Comparison of ENCODE assay signal across 8 mouse cellular contexts in the genomic region with DNA sequence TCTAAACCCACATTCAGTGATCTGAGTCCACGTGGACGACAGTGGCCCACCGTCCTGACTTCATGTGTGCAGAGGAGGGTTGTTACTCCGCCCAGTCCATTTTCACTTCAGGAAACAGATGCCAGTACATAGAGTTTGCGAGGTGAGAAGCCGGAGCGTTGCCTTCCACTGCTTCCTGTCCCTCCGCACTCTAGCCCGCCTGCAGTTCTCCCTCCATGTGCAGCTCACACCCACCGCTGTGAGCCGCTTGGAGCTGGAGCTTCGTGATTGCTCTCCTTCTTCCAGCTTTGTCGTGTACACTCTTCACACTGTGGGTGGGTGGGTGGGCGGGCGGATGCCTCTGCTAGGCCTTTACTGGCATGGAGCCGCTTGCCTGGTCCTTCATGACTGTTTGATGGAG. TPM values are rescaled to one million over a fixed set of nuclear protein-coding genes. Genes with fewer than 3 reads are reported as not detected.
DNase-seq lines count a peak whose midpoint lies in the region; ATAC-seq lines count a peak whose summit lies in the region.

No protein-coding gene starts in this region.

- no peak overlapping the region for H3K4me3 ChIP-seq in midbrain, embryonic 10.5 days
- no peak overlapping the region for H3K4me3 ChIP-seq in midbrain, embryonic 11.5 days (ENCODE audit: low read depth, low read length)
- H3K4me3 ChIP-seq in limb, embryonic 11.5 days (ENCODE audit: low read depth, low read length): no peak overlapping the region

- H3K9ac ChIP-seq in midbrain, embryonic 11.5 days (ENCODE audit: low read length): no peak overlapping the region
- no peak overlapping the region for H3K9ac ChIP-seq in limb, embryonic 11.5 days (ENCODE audit: low read length)

- H3K27me3 ChIP-seq in midbrain, embryonic 10.5 days (ENCODE audit: low read depth, poor library complexity, severe bottlenecking): no peaks in the 10 kb centered on the region
- no peaks in the 10 kb centered on the region for H3K27me3 ChIP-seq in midbrain, embryonic 11.5 days (ENCODE audit: control insufficient read depth, insufficient read depth, low read length)
- H3K27me3 ChIP-seq in limb, embryonic 11.5 days (ENCODE audit: control insufficient read depth, insufficient read depth, low read length): no peaks in the 10 kb centered on the region

- no peaks in the 10 kb centered on the region for H3K9me3 ChIP-seq in midbrain, embryonic 10.5 days (replicated peaks)
- H3K9me3 ChIP-seq in midbrain, embryonic 11.5 days (ENCODE audit: control insufficient read depth, low read length): no peaks in the 10 kb centered on the region
- H3K9me3 ChIP-seq in limb, embryonic 11.5 days (ENCODE audit: control insufficient read depth, low read length): no peaks in the 10 kb centered on the region

- peaks cover 40% of the 10 kb centered on the region for H3K4me1 ChIP-seq in midbrain, embryonic 10.5 days
- H3K4me1 ChIP-seq in midbrain, embryonic 11.5 days (ENCODE audit: control insufficient read depth, insufficient read depth, low read length): peaks cover 10% of the 10 kb centered on the region
- peaks cover 17% of the 10 kb centered on the region for H3K4me1 ChIP-seq in limb, embryonic 11.5 days (ENCODE audit: control insufficient read depth, insufficient read depth, low read length)

- H3K27ac ChIP-seq in midbrain, embryonic 10.5 days (replicated peaks): peak overlapping the region; percentile 59
- no peak overlapping the region for H3K27ac ChIP-seq in midbrain, embryonic 11.5 days (ENCODE audit: low read depth, low read length)
- H3K27ac ChIP-seq in limb, embryonic 11.5 days (replicated peaks; ENCODE audit: low read depth, low read length): no peak overlapping the region

- no peak overlapping the region for H3K4me2 ChIP-seq in midbrain, embryonic 11.5 days
- H3K4me2 ChIP-seq in limb, embryonic 11.5 days (ENCODE audit: low read depth, severe bottlenecking): no peak overlapping the region

- WGBS in midbrain, embryonic 10.5 days: 65% methylated on average over 16 of the region's 16 CpGs
- 62% methylated on average over 16 of the region's 16 CpGs for WGBS in midbrain, embryonic 11.5 days
- 28% methylated on average over 16 of the region's 16 CpGs for WGBS in limb, embryonic 11.5 days

- peaks cover 4% of the 10 kb centered on the region; the same call in 1 of the 2 replicates for H3K36me3 ChIP-seq in midbrain, embryonic 10.5 days
- H3K36me3 ChIP-seq in midbrain, embryonic 11.5 days (ENCODE audit: control insufficient read depth, insufficient read depth, low read length): no peaks in the 10 kb centered on the region
- no peaks in the 10 kb centered on the region for H3K36me3 ChIP-seq in limb, embryonic 11.5 days (ENCODE audit: control insufficient read depth, insufficient read depth, low read length)

- ATAC-seq in frontal cortex, adult (ENCODE audit: low TSS enrichment): peak; percentile 75
- no peak for ATAC-seq in midbrain, embryonic 11.5 days (ENCODE audit: low FRiP score)
- 0 out of 2 replicates have a peak, but pooled peaks have one; percentile 13 for ATAC-seq in limb, embryonic 11.5 days (ENCODE audit: insufficient number of reproducible peaks, low FRiP score, low TSS enrichment, low read depth)

- no peak for DNase-seq in frontal cortex, postnatal 10 days (ENCODE audit: low spot score in 2 of 2)
- DNase-seq in midbrain, embryonic 10.5 days (ENCODE audit: low spot score): no peak
- DNase-seq in midbrain, embryonic 11.5 days (ENCODE audit: low spot score, missing footprints): no peak
- DNase-seq in limb, embryonic 11.5 days (ENCODE audit: low spot score): peak; percentile 52
- peak; percentile 65 to 77 for DNase-seq in right cerebral cortex, postnatal 36 days (ENCODE audit: low spot score in 2 of 2)
- DNase-seq in retina, embryonic 14.5 days (ENCODE audit: low spot score): no peak
- DNase-seq in adrenal gland, postnatal 25 days: no peak

RNA-seq across cellular contexts. Expression of a gene that starts 53.8 kb away (rescaled TPM):
- 16.4 and 18.8 TPM in 2 replicates for polyA plus RNA-seq in midbrain, embryonic 10.5 days (2016; fragmentation: Nextera tagmentation; extraction: Ambion mirVana)
- 22.3 and 23.9 TPM in 2 replicates for polyA plus RNA-seq in midbrain, embryonic 11.5 days (2014; fragmentation: Nextera tagmentation; extraction: Ambion mirVana)
- 18.5 and 20.3 TPM in 2 replicates for polyA plus RNA-seq in limb, embryonic 11.5 days (2014; fragmentation: Nextera tagmentation; extraction: Ambion mirVana)
- 17.9 and 19.9 TPM in 2 replicates for total RNA-seq in adrenal gland, postnatal 25 days (2021)

Comparison
In these comparisons a context has a peak if more than half of its experiments do, and no peak if none do; other contexts are left out.
1. DNase-seq: peak in limb, embryonic 11.5 days (single experiment) and right cerebral cortex, postnatal 36 days (2 of 2); none in frontal cortex, postnatal 10 days (0 of 2), midbrain, embryonic 10.5 days (single experiment), midbrain, embryonic 11.5 days (single experiment), retina, embryonic 14.5 days (single experiment) and adrenal gland, postnatal 25 days (single experiment).